8 mouse cellular contexts compared by ENCODE assay signal in genomic region chr10:91183316-91183715, GRCm38 (mm10). TPM values are rescaled to one million over a fixed set of nuclear protein-coding genes. Genes with fewer than 3 reads are reported as not detected.
DNase-seq lines count a peak whose midpoint lies in the region; ATAC-seq and TF ChIP-seq lines count a peak whose summit lies in the region.

No protein-coding gene starts in this region.

- no peaks in the 10 kb centered on the region for H3K36me3 ChIP-seq in heart, embryonic 12.5 days
- H3K36me3 ChIP-seq in kidney, embryonic 16.5 days (ENCODE audit: insufficient read depth, low read length) = no peaks in the 10 kb centered on the region
- no peaks in the 10 kb centered on the region for H3K36me3 ChIP-seq in midbrain, embryonic 11.5 days (ENCODE audit: control insufficient read depth, insufficient read depth, low read length)
- H3K36me3 ChIP-seq in thymus, adult 2 months (ENCODE audit: control insufficient read depth, insufficient read depth, low read length) = no peaks in the 10 kb centered on the region

- no peaks in the 10 kb centered on the region for H3K9me3 ChIP-seq in heart, embryonic 12.5 days (replicated peaks)
- no peaks in the 10 kb centered on the region for H3K9me3 ChIP-seq in kidney, embryonic 16.5 days (ENCODE audit: low read length)
- no peaks in the 10 kb centered on the region for H3K9me3 ChIP-seq in midbrain, embryonic 11.5 days (ENCODE audit: control insufficient read depth, low read length)

- H3K27me3 ChIP-seq in heart, embryonic 12.5 days (replicated peaks) = no peaks in the 10 kb centered on the region
- H3K27me3 ChIP-seq in kidney, embryonic 16.5 days (ENCODE audit: insufficient read depth, low read length) = no peaks in the 10 kb centered on the region
- H3K27me3 ChIP-seq in midbrain, embryonic 11.5 days (ENCODE audit: control insufficient read depth, insufficient read depth, low read length) = no peaks in the 10 kb centered on the region
- H3K27me3 ChIP-seq in thymus, adult 2 months (ENCODE audit: control insufficient read depth, insufficient read depth, low read length) = no peaks in the 10 kb centered on the region

- WGBS in heart, embryonic 12.5 days = 59% methylated on average over 3 of the region's 3 CpGs
- 35% methylated on average over 3 of the region's 3 CpGs for WGBS in kidney, embryonic 16.5 days
- 53% methylated on average over 3 of the region's 3 CpGs for WGBS in midbrain, embryonic 11.5 days
- 90% methylated on average over 3 of the region's 3 CpGs for WGBS in thymus, adult 2 months

- no peak for DNase-seq in heart, postnatal 14 days
- DNase-seq in brain, adult 2 months (ENCODE audit: low read depth, low spot score) = peak; percentile 80
- DNase-seq in gastrocnemius, adult 8-10 months (ENCODE audit: low spot score in 2 of 2) = peak; percentile 59 to 71
- DNase-seq in midbrain, embryonic 11.5 days (ENCODE audit: low spot score, missing footprints) = peak; percentile 88
- no peak for DNase-seq in thymus, adult 2 months
- no peak for DNase-seq in natural killer cell, adult 2 months (ENCODE audit: low spot score in 2 of 2)

- no peak for TF ChIP-seq POLR2A in thymus, adult 2 months (IDR thresholded peaks at IDR 0.05; ENCODE audit: control insufficient read depth, extremely low read depth, insufficient read depth, low read length, poor library complexity)

- no peak overlapping the region for H3K4me2 ChIP-seq in heart, embryonic 12.5 days
- peak overlapping the region; percentile 53 for H3K4me2 ChIP-seq in kidney, embryonic 16.5 days (replicated peaks; ENCODE audit: low read depth, low read length)
- peak overlapping the region; percentile 1; the same call in 1 of the 2 replicates for H3K4me2 ChIP-seq in midbrain, embryonic 11.5 days

- H3K4me3 ChIP-seq in heart, embryonic 12.5 days = no peak overlapping the region
- 0 out of 2 replicates have a peak overlapping the region, but pooled peaks have one; percentile 2 for H3K4me3 ChIP-seq in kidney, embryonic 16.5 days (ENCODE audit: low read length)
- no peak overlapping the region; the same call in 1 of the 2 replicates for H3K4me3 ChIP-seq in midbrain, embryonic 11.5 days (ENCODE audit: low read depth, low read length)
- no peak overlapping the region for H3K4me3 ChIP-seq in thymus, adult 2 months (ENCODE audit: control insufficient read depth, insufficient read depth, low read length)

- intact Hi-C loops in heart, postnatal 14 days (cut with DNase I) = no loop called here

- H3K27ac ChIP-seq in heart, embryonic 12.5 days (ENCODE audit: poor library complexity, severe bottlenecking) = peak overlapping the region; percentile 28
- peak overlapping the region; percentile 99 for H3K27ac ChIP-seq in kidney, embryonic 16.5 days (ENCODE audit: low read length)
- no peak overlapping the region; the same call in 1 of the 2 replicates for H3K27ac ChIP-seq in midbrain, embryonic 11.5 days (ENCODE audit: low read depth, low read length)
- H3K27ac ChIP-seq in thymus, adult 2 months (ENCODE audit: control insufficient read depth, insufficient read depth, low read length) = no peak overlapping the region

- peaks cover 23% of the 10 kb centered on the region for H3K4me1 ChIP-seq in heart, embryonic 12.5 days (replicated peaks)
- peaks cover 33% of the 10 kb centered on the region for H3K4me1 ChIP-seq in kidney, embryonic 16.5 days (ENCODE audit: insufficient read depth, low read length)
- peaks cover 17% of the 10 kb centered on the region for H3K4me1 ChIP-seq in midbrain, embryonic 11.5 days (ENCODE audit: control insufficient read depth, insufficient read depth, low read length)
- H3K4me1 ChIP-seq in thymus, adult 2 months (replicated peaks; ENCODE audit: control insufficient read depth, insufficient read depth, low read length) = peaks cover 16% of the 10 kb centered on the region

- H3K9ac ChIP-seq in heart, embryonic 12.5 days = 0 out of 2 replicates have a peak overlapping the region, but pooled peaks have one; percentile 44
- peak overlapping the region; percentile 36 for H3K9ac ChIP-seq in kidney, embryonic 16.5 days (replicated peaks; ENCODE audit: low read length)
- peak overlapping the region; percentile 17; the same call in 1 of the 2 replicates for H3K9ac ChIP-seq in midbrain, embryonic 11.5 days (ENCODE audit: low read length)

- no peak for TF ChIP-seq CTCF in thymus, adult 2 months (IDR thresholded peaks at IDR 0.05; ENCODE audit: borderline replicate concordance, control insufficient read depth, extremely low read depth, insufficient read depth, low read length, poor library complexity)

- no peak for ATAC-seq in heart, embryonic 12.5 days (ENCODE audit: insufficient number of reproducible peaks, low FRiP score)
- ATAC-seq in kidney, embryonic 16.5 days (ENCODE audit: low FRiP score, low TSS enrichment) = peak; percentile 33
- ATAC-seq in midbrain, embryonic 11.5 days (ENCODE audit: low FRiP score) = no peak

RNA-seq across cellular contexts. Expression of gene Tmpo, which starts 2.2 kb away (rescaled TPM):
- polyA plus RNA-seq in heart, embryonic 12.5 days (2016; fragmentation: Nextera tagmentation; extraction: Ambion mirVana) = 203 and 212 TPM in 2 replicates
- 10 to 100 TPM; 54.4 to 60.4 TPM for total RNA-seq in heart, postnatal 14 days (2021)
- 10 to 100 TPM; 47.8 to 71.6 (median 53.8) TPM for total RNA-seq in gastrocnemius, adult 8-10 months (2022)
- polyA plus RNA-seq in kidney, embryonic 16.5 days (2015; fragmentation: Nextera tagmentation; extraction: Ambion mirVana) = 191 and 202 TPM in 2 replicates
- polyA plus RNA-seq in midbrain, embryonic 11.5 days (2014; fragmentation: Nextera tagmentation; extraction: Ambion mirVana) = 339 and 388 TPM in 2 replicates
- polyA plus RNA-seq in thymus, adult 2 months (2012; rRNA removed) = 146 and 233 TPM in 2 replicates

RNA-seq across cellular contexts. Expression of gene Slc25a3, which starts 59.5 kb away (rescaled TPM):
- polyA plus RNA-seq in heart, embryonic 12.5 days (2016; fragmentation: Nextera tagmentation; extraction: Ambion mirVana) = 782 and 785 TPM in 2 replicates
- total RNA-seq in heart, postnatal 14 days (2021) = 1,000 to 10,000 TPM; 2,379 to 2,461 TPM
- 1,000 to 10,000 TPM; 1,088 to 1,186 (median 1,135) TPM for total RNA-seq in gastrocnemius, adult 8-10 months (2022)
- 673 and 685 TPM in 2 replicates for polyA plus RNA-seq in kidney, embryonic 16.5 days (2015; fragmentation: Nextera tagmentation; extraction: Ambion mirVana)
- polyA plus RNA-seq in midbrain, embryonic 11.5 days (2014; fragmentation: Nextera tagmentation; extraction: Ambion mirVana) = 391 and 404 TPM in 2 replicates
- polyA plus RNA-seq in thymus, adult 2 months (2012; rRNA removed) = 257 and 307 TPM in 2 replicates

Comparison
In these comparisons a context has a peak if more than half of its experiments do, and no peak if none do; other contexts are left out.
1. H3K27ac ChIP-seq: peak in heart, embryonic 12.5 days (single experiment) and kidney, embryonic 16.5 days (single experiment); none in midbrain, embryonic 11.5 days (single experiment) and thymus, adult 2 months (single experiment).
2. DNase-seq: peak in brain, adult 2 months (single experiment), gastrocnemius, adult 8-10 months (2 of 2) and midbrain, embryonic 11.5 days (single experiment); none in heart, postnatal 14 days (0 of 2), thymus, adult 2 months (single experiment) and natural killer cell, adult 2 months (0 of 2).
3. Peak in every context shown above with its lines, with median percentiles within 50 percentile points of each other: H3K9ac ChIP-seq.